Mouse (Mus musculus) urinary bladder, postnatal 25 days (tissue): Measurements from ENCODE around the gene Zfp383.
"Not testable (repeated sequence)": the region's sequence is repeated elsewhere in the genome, so short reads cannot be mapped to it uniquely, and the experiment has no call there.

Experiments
- DNase-seq: peaks from one replicate; pipeline ENCODE4 v3.0.0; 2022; ENCODE audit warnings: low spot score

Zfp383 gene

GRCm38 (mm10) chr7:29908130-29908950, at the start of gene Zfp383:
TSS of gene Zfp383 (plus strand) at chr7:29908223.
- DNase-seq = peak; percentile 71

DNA sequence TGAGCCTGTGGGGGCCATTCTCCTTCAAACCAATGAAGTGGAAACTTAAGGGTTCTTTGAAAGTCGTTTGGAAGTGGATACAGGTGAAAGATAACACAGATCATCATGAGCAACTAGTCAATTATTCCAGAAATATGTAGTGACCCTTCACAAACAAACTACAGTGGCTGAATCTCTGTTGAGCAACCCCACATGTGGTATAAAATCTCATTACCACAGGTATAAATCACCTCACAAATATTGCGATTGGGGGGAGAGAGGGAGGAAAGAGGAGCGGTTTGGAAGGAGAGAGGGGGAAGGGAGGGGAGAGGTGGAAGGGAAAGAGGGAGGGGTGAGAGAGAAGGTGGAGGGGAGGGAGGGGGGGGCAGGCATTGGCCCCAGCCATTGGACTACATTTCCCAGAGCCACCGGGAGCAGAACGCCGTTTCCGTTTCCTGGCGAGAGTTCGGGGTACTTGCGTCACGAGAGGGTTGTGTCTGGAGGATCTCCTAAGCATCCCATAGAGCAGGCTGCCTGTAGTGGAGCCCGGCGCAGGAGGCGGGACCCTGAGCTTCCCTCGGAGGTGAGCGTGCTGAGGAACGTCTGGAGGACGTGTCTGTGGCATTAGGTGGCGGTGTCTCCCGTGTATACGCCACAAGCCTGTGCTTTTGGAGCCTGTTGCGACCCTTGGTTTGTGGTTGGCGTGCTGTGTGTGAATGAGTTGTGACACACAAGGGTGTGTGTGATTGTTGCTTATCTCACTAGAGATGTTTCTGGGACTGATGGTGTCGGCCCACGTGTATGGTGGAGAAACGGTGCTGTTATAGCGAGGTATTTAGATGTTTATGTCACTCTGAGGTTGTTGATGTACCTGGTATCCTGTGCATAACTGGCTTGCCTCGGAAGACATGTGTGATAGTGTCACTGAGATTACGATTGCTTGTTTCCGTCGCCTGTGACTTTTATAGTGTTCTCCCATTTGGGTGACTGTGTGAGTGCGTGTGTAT, 48.2 kb upstream of the Zfp383 start, which contains the start of gene Zfp420:
TSS of gene Zfp420 (plus strand) at position 448 of the 986 bp plus-strand sequence.
- peak; percentile 71 for DNase-seq

DNA sequence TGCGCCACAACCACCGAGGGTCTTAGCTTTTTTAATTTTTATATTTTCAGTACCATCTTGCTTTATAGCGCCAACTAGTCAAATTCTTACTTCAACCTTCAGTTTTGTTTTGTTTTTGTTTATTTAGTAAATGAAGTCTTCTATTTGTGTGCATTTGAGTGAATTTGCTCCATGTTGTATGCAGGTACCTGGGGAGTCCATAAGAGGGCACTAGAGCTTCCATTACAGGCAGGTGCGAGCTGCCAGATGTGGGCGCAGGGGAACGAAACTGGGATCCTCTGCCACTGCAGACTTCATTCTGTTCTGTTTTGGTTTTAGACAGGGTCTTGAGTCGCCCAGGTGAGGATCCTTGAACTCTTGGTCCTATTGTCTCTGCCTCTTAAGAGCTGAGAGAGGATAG, 46.4 kb upstream of the Zfp383 start:
- DNase-seq = no peak

DNA sequence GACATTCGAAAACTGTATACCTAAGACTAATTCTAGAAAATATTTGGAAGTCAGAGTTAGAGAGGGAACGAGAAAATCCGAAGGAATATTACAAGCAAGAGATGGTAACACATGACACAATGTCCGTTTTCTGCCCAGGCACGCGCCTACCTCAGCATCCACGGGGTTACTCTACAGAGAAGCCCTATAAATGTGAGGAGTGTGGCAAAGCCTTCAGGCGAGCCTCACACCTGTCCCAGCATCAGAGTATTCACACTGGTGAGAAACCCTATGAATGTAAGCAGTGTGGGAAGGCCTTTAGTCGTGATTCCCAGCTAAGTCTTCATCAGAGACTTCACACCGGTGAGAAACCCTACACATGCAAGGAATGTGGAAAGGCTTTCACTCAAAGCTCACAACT, 33.8 kb upstream of the Zfp383 start:
- DNase-seq = no peak

- DNase-seq = not testable (repeated sequence)
These were observed 30.5 kb upstream of the Zfp383 start for GRCm38 (mm10) chr7:29877561-29877960.

GRCm38 (mm10) chr7:29880056-29880455, 28.0 kb upstream of the Zfp383 start:
- no peak for DNase-seq

GRCm38 (mm10) chr7:29880916-29881315, 27.1 kb upstream of the Zfp383 start:
- DNase-seq = no peak

DNA sequence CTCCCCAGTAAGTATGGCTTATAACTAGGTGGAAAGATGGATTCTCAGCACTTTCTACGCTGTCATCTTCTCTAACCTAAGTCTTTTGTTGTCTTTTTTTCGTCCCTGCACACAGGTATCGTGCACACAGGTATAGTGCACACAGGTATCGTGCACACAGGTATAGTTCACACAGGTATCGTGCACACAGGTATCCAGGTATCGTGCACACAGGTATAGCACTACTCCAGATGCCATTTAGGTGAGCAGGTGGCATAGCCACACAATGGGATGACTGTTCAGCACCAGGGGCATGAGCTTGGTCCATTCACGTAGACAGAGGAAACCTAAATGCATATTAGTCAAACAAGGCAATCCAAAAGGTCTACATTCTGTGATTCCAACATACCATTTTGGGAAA, 17.5 kb upstream of the Zfp383 start:
- DNase-seq = no peak

DNA sequence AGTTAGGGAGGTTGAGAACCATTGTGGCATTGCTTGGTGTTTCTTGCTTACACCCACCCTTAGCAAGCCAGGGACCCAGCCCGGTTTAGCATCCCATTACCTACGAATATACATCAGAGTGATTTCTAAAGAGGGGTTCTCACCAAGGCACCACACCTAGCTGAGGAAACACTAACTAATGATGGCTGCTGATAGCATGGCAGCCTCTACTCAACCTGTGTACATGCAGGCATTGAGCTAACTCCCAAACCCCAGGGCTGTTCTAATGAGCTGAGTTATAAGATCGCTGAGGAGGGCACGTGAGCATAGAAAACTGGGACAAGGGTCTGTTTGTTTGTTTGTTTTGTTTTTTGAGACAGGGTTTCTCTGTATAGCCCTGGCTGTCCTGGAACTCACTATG, 15.3 kb upstream of the Zfp383 start:
- DNase-seq = no peak

DNA sequence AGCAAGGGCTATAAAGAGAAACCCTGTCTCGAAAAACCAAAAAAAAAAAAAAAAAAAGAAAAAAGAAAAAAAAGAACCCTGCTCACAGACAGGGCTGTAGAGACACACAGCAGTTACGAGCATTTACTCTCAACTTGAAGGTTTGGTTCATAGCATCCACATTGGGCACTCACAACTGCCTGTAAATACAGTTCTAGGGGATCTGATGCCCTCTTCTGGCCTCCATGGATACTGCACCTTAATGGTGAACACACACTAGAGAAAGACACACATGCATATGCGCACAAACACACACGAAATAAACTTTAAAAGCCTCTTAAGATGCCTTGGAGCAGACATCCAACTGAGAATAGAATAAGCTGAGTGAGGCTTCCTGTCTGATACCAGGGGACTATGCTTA, 9.7 kb upstream of the Zfp383 start:
- no peak for DNase-seq

DNA sequence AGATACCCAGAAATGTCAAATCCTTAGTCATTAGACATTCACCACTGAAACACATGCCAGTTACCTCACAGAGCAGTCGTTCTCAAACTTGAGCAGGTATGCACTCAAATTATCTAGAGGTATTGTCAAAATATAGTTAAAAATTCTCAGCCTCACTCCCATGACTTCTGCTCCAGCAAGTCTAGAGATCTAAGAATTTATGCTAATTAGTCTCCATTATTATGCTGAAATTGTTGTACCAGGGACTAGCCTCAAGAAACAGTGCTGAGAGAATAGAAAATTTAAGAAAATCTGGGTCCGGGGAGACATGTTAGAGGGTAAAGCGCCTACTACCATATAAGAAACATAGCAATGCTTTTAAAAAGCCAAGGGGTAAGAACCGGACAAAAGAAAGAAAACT, 3.9 kb upstream of the Zfp383 start:
- no peak for DNase-seq

DNA sequence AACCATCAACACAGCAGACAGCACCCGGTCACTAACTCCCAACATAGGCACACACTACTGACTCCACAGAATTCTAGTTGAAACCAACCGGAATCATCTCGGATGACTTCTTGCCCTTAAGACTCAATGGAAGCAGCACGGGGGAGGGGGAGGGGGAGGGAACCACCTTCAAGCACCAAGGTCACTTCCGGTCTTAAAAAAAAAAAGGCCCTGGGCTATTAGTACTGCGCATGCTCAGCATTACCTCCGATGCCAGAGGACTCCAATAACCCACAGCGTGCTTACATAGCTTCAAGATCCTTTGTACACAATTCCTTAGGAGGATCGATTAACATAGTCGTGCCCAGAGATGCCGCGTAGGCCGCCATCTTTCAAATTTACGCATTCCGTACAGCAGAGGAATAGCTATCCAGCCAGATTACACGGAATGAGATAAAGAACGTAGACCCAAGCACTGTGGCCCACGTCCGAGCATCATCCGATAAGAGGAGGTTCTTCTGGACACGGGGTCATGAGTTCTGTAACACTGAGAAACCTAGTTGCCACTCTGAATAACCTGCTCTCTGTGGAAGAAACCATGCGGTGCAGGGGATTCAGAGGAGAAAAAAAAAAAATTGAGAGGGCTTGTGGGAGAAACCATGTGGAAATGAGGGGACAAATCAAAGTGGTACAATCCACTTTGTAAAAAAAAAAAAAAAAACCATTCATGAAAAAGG, 1.9 kb upstream of the Zfp383 start, which contains the start of gene Zfp27:
TSS of gene Zfp27 (minus strand) at position 607 of the 716 bp plus-strand sequence.
- peak; percentile 30 for DNase-seq

DNA sequence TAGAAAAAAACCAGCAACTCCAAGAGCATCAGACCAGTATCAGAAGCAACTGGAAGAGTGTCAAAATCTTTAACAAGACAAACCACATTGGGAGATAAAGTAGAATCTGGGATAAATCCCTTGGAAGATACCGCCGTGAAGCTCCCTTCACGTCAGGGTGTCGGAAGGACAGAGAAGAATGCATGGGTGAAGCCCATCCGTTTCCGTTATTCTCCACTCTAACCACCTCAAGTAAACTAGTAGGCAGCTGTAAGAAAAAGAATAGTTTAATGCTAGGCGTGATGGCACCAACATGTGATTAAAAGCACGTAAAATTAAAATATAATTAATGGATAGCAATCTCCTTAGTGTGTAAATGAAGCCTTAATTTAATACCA, 1.4 kb upstream of the Zfp383 start:
- DNase-seq = no peak

DNA sequence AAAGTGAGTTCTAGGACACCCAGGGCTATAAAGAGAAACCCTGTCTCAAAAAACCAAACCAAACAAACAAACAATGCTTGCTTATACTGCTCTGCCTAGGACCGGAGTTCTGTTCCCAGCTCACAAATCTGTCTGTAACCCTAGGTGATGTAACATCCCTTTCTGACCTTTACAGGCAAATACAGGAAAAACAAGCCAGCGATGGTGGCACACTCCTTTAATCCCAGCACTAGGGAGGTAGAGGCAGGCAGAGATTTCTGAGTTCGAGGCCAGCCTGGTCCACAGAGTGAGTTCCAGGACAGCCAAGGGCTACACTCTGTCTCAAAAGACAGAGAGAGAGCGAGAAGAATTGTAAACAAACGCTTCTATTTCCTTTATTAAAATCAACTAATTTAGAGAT, 817 bp upstream of the Zfp383 start:
- DNase-seq = no peak

- no peak for DNase-seq
These were observed 2.2 kb downstream of the Zfp383 start for GRCm38 (mm10) chr7:29910252-29910651.

- DNase-seq = no peak
These were observed 4.1 kb downstream of the Zfp383 start for GRCm38 (mm10) chr7:29912172-29912571.

- DNase-seq = no peak
These were observed 9.5 kb downstream of the Zfp383 start for GRCm38 (mm10) chr7:29917371-29918061.

GRCm38 (mm10) chr7:29918062-29918453, 10.0 kb downstream of the Zfp383 start:
- no peak for DNase-seq

DNA sequence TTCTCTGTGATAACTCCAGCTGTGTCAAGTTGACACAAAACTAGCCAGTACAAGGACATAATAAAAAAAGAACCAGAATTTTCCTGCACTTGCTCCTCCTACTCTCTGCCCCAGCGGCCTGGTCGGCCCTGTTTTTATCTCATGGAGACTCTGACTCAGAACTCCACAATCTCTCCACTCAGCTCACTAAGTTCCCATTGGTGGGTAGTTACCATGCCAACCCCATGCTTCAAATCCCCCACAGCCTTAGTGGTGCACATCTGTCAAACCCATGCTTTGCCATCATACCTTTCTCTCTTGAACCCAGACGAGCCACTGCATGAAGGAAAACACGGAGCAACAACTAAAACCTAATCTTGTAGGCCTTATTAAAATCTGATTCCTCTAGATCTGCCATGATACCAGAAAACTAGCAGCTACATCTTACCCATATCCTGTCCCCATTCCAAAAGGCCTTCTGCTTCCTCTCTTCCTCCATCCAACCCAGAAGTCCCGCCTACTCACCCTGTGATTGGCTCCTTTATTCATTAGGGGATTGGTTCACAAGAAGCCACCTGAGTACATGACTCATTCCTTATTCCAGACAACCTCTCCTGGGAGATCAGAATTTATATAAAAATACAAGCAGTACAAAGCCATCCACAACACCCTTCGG, 13.5 kb downstream of the Zfp383 start:
- no peak for DNase-seq

GRCm38 (mm10) chr7:29922780-29923179, 14.8 kb downstream of the Zfp383 start:
- no peak for DNase-seq

DNA sequence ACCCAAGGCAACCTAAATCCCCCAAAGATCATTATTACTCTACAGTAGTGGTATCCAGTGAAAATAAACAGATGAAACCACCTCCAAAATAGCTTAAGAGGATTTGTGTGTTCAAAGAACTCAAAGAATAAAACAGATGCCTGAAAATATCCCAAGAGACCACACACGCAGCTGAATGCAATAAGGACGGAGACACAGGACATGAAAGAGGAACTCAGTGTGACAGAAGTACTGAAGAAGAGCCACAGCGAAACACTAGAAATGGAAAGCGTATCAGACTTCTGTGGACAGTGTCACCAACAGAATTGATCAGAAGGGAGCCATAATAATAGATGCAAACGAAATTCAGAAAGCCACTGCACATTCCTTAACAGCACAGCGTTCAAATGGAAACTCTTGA, 30.8 kb downstream of the Zfp383 start:
- DNase-seq = no peak
